Mouse (Mus musculus) forebrain, embryonic 14.5 days (tissue): Measurements from ENCODE around the gene Meis2. TPM values are rescaled to one million over a fixed set of nuclear protein-coding genes. Genes with fewer than 3 reads are reported as not detected.

Experiments
- ATAC-seq: fragments of 200-750 bp; cut with Nextera tagmentation; 2 replicates; pipeline ENCODE4 v1.8.0; 2017; ENCODE audit warnings: mild to moderate bottlenecking, moderate library complexity
- DNase-seq: peaks from one replicate; pipeline ENCODE4 v3.0.0-alpha.2; 2015; ENCODE audit warnings: low spot score
- H3K27ac ChIP-seq: fragments of 300-500 bp; sonication (generic); 2 replicates; pipeline ENCODE4 v1.5.1; 2014; ENCODE audit warnings: low read depth, mild to moderate bottlenecking, control low read depth, low read length, moderate library complexity
- H3K27me3 ChIP-seq: fragments of 300-500 bp; sonication (generic); replicated peaks from 2 replicates; pipeline ENCODE4 v1.6.1; 2014; ENCODE audit warnings: low read length, control low read depth, mixed read lengths; ENCODE audit not compliant: control insufficient read depth, insufficient read depth
- H3K36me3 ChIP-seq: fragments of 300-500 bp; sonication (generic); 2 replicates; pipeline ENCODE4 v1.6.1; 2014; ENCODE audit warnings: low read length, control low read depth; ENCODE audit not compliant: control insufficient read depth, insufficient read depth
- H3K4me1 ChIP-seq: fragments of 300-500 bp; sonication (generic); 2 replicates; pipeline ENCODE4 v1.6.1; 2014; ENCODE audit warnings: antibody characterized with exemption, low read length, control low read depth; ENCODE audit not compliant: control insufficient read depth, insufficient read depth
- H3K4me2 ChIP-seq: fragments of 300-500 bp; sonication (generic); 2 replicates; pipeline ENCODE4 v1.6.1; 2014; ENCODE audit warnings: mild to moderate bottlenecking, control low read depth, low read length
- H3K4me3 ChIP-seq: fragments of 300-500 bp; sonication (generic); 2 replicates; pipeline ENCODE4 v1.5.1; 2014; ENCODE audit warnings: low read depth, low read length, control low read depth
- H3K9ac ChIP-seq: fragments of 300-500 bp; sonication (generic); 2 replicates; pipeline ENCODE4 v1.6.1; 2014; ENCODE audit warnings: mild to moderate bottlenecking, low read length, control low read depth, moderate library complexity
- H3K9me3 ChIP-seq: fragments of 300-500 bp; sonication (generic); replicated peaks from 2 replicates; pipeline ENCODE4 v1.6.1; 2016; ENCODE audit warnings: low read length, control low read depth, mixed read lengths; ENCODE audit not compliant: control insufficient read depth
- WGBS: fragments of 180-500 bp; shearing (Covaris S2); extraction: QIAGEN DNeasy Blood & Tissue Kit; methylation state at CpG from one replicate; pipeline ENCODE4 v1.1.7; 2014; 5-methylcytosine and 5-hydroxymethylcytosine counted together
- polyA plus RNA-seq: library from polyadenylated mRNA; unstranded; fragments of >200 nt; fragmentation: Nextera tagmentation; extraction: Ambion mirVana; gene quantifications from 2 replicates; pipeline ENCODE4 v1.2.1, GENCODE M21; 2014

Meis2 gene
- polyA plus RNA-seq, 1 experiment from 2014 or later: 99.1 TPM

DNA sequence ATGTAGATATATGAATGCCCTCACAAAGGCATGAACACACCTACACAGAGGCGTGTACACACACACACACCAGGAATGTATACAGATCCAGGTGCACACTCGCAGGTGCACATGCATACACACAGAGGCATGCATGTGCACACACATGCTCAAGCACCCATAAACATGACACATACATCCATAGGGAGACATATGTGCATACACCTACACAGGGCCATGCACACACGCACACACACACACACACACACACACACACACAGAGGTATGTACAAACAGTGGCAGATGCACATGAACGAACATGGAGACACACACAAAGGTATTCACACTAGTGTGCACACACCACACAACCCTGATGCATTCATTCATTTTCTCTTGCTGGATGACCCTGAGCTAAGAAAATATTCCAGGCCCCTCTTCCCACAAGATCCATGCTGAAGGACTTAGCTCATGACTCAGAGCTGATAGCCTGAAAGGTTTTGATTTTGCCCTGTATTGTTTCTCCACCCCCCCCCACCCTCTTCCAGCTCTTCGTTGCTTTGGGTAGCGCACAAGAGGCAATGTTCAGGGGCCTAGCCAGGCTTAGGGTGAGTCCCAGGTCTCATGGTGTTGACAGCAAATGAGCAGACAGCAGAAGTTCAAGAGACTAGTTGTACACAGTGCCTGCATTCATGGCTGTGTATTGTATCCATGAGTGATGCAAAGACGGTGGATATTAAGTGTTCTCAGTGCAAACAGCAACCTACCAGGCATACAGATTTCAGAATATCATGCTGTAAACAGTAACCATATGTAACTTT, 116.8 kb downstream of the Meis2 start:
- no peaks in the 10 kb centered on the region for H3K27me3 ChIP-seq
- H3K4me3 ChIP-seq: no peak overlapping the region
- DNase-seq (no peak), ATAC-seq (no peak)
- no peaks in the 10 kb centered on the region for H3K4me1 ChIP-seq
- H3K9me3 ChIP-seq: no peaks in the 10 kb centered on the region
- no peak overlapping the region for H3K4me2 ChIP-seq
- 88% methylated on average over 7 of the region's 7 CpGs for WGBS
- no peak overlapping the region for H3K9ac ChIP-seq
- H3K27ac ChIP-seq: no peak overlapping the region
- peaks cover 27% of the 10 kb centered on the region for H3K36me3 ChIP-seq

DNA sequence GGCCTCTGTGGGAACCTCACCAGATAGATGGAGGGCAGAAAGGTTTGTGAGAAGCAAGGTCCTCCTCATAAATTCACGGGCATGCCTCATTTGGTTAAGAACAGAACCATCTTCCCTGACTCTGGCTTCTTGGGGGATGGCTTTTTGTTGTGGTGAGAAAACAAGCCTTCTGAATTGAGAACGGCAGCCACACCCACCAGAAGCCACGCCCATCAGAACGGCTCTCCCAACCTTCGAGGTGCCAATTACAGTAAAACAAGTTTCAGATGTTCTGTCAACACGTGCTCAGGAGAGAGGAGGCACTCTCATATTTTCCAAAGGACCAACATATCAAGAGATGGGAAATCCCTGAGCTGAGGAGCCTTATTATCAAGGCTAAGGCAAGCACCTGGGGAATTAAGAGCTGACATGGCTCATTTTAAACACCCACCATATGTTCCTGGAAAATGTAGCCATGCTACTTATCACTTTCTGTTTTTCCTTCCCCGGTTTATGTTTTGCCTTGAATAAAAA, 117.9 kb downstream of the Meis2 start:
- 0 out of 2 replicates have a peak, but pooled peaks have one; percentile 30 for ATAC-seq
- Histone ChIP-seq H3K4me2 (no peak overlapping the region), H3K27ac (no peak overlapping the region), H3K27me3 (no peaks in the 10 kb centered on the region), H3K9me3 (no peaks in the 10 kb centered on the region), H3K9ac (no peak overlapping the region), H3K4me3 (no peak overlapping the region), H3K4me1 (peaks cover 4% of the 10 kb centered on the region; the same call in 1 of the 2 replicates), H3K36me3 (peaks cover 27% of the 10 kb centered on the region)
- WGBS: 32% methylated on average over 7 of the region's 7 CpGs
- DNase-seq: no peak

DNA sequence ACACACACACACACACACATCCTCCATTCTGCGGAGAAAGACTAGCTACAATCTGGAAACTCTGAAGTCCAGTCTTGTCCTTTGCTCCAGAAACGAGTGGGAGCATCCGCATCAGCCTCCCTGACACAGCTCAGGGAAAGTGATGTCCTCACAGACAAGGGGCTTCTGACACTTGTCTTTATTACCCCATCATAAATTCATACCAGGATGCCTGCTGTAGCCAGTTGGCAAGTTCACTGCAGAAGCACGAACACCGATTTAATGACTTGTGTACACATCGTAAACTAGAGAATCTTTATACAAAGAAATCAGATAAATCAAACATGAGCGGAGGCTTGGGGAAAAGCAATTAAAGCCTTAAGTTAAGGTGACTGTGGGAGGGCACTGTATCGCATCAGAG, 122.6 kb downstream of the Meis2 start:
- H3K4me3 ChIP-seq: no peak overlapping the region
- H3K9ac ChIP-seq: no peak overlapping the region
- H3K9me3 ChIP-seq: no peaks in the 10 kb centered on the region
- 72% methylated on average over 8 of the region's 8 CpGs for WGBS
- DNase-seq (no peak), ATAC-seq (no peak)
- no peaks in the 10 kb centered on the region for H3K27me3 ChIP-seq
- peaks cover 10% of the 10 kb centered on the region; the same call in 1 of the 2 replicates for H3K4me1 ChIP-seq
- H3K27ac ChIP-seq: no peak overlapping the region
- H3K4me2 ChIP-seq: no peak overlapping the region
- H3K36me3 ChIP-seq: peaks cover 23% of the 10 kb centered on the region

DNA sequence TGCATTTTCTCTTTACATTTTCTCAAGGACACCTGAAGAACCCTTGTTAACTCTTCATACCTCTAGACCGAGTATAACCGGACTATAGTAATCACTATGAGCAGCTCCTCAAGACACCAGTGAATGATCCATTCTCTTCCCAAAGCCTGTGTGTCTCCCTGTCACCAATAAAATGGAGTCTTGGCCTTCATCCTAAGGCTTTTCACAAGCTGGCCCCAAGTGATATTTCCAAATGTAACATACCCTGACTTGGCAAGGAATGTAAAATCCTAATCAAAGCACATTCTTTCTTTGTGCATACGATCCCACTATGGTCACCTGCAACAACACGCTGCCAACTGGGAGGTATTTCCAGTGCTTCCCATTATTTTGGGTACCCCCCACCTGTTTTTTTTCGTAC, 125.8 kb downstream of the Meis2 start:
- WGBS: 63% methylated on average over 5 of the region's 5 CpGs
- H3K36me3 ChIP-seq: peaks cover 7% of the 10 kb centered on the region; the same call in 1 of the 2 replicates
- peak overlapping the region; percentile 39; the same call in 1 of the 2 replicates for H3K27ac ChIP-seq
- no peak overlapping the region for H3K9ac ChIP-seq
- no peak for ATAC-seq
- DNase-seq: peak; percentile 53
- H3K4me1 ChIP-seq: peaks cover 13% of the 10 kb centered on the region; the same call in 1 of the 2 replicates
- no peaks in the 10 kb centered on the region for H3K27me3 ChIP-seq
- no peak overlapping the region for H3K4me2 ChIP-seq
- no peak overlapping the region for H3K4me3 ChIP-seq
- H3K9me3 ChIP-seq: no peaks in the 10 kb centered on the region

DNA sequence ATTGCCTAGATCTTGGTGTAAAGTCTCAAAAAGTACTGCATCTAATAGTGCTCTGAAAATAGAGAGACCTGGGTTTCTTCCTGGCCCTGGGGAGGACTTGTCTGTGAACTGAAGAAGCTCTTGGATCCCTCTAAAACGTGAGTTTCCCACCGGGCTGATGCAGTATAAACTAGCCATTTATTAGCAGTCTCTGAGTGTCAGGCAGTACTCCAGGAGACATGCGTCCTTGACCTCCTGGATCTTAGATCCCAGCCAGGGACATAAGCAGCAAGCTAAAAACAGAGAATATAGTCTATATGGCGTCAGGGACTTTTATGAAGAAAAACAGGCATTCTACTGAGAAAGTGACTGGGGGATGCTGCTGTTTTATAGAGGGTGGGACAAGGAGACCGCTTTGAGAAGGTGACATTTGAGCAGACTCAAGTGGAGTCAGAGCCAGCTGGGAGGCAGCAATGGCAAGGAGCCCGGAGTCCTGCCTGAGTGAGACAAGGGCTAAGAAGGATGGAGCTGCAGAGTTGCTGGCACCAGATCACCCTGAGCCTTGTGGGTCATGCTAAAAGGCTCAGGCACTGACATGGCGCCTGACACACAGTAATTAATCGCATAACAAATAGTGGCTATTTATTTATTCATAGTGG, 126.6 kb downstream of the Meis2 start:
- H3K9ac ChIP-seq: no peak overlapping the region
- peaks cover 6% of the 10 kb centered on the region; the same call in 1 of the 2 replicates for H3K36me3 ChIP-seq
- no peaks in the 10 kb centered on the region for H3K9me3 ChIP-seq
- no peak overlapping the region for H3K4me2 ChIP-seq
- no peaks in the 10 kb centered on the region for H3K27me3 ChIP-seq
- 65% methylated on average over 8 of the region's 8 CpGs for WGBS
- H3K4me1 ChIP-seq: peaks cover 13% of the 10 kb centered on the region; the same call in 1 of the 2 replicates
- peak; percentile 53 for ATAC-seq
- peak; percentile 76 for DNase-seq
- no peak overlapping the region for H3K4me3 ChIP-seq
- H3K27ac ChIP-seq: peak overlapping the region; percentile 58; the same call in 1 of the 2 replicates

DNA sequence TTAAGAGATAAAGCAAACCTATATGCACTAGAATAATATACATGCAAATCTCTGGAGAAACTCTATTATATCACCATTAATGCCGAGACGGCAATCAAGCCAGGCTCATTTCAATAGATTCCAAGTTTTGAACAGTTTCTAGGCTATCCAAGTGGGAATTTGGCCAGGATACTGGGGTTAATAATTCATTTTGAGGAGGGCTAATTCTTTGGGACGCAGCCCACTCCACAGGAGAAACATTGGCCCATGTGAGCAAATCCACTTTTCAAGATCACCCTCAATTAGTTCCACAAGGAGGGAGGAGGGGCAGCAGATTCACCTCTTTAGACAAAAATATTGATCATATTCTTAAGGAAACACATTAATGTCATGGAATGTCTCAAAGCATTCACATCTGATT, 127.3 kb downstream of the Meis2 start:
- H3K9me3 ChIP-seq: no peaks in the 10 kb centered on the region
- 31% methylated on average over 3 of the region's 3 CpGs for WGBS
- H3K4me3 ChIP-seq: no peak overlapping the region
- peaks cover 6% of the 10 kb centered on the region; the same call in 1 of the 2 replicates for H3K36me3 ChIP-seq
- ATAC-seq: no peak
- H3K4me2 ChIP-seq: no peak overlapping the region
- H3K27me3 ChIP-seq: no peaks in the 10 kb centered on the region
- peaks cover 9% of the 10 kb centered on the region; the same call in 1 of the 2 replicates for H3K4me1 ChIP-seq
- DNase-seq: peak; percentile 75
- no peak overlapping the region for H3K9ac ChIP-seq
- no peak overlapping the region for H3K27ac ChIP-seq

DNA sequence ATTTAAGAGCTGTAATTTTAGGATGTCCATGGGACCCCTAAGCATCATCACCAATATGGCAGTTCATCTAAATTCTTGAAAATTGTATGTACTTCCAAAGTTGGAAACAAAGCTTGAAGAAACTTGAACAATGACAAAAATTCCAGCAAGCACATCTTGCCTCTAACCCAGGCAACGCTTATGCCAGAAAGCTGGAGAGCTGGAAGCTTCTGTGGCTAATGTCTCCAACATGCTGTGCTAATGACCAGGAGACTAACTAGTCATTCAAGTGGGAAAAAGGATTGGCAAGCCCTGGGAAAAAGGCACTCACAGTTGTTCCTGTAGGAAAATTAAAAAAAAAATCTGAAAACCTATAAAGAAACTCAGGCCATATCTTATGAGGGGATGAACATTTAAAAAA, 127.7 kb downstream of the Meis2 start:
- ATAC-seq (no peak), DNase-seq (peak; percentile 71)
- Histone ChIP-seq H3K27me3 (no peaks in the 10 kb centered on the region), H3K4me3 (no peak overlapping the region), H3K9me3 (no peaks in the 10 kb centered on the region), H3K27ac (no peak overlapping the region; the same call in 1 of the 2 replicates), H3K9ac (no peak overlapping the region), H3K4me1 (peaks cover 9% of the 10 kb centered on the region; the same call in 1 of the 2 replicates), H3K4me2 (no peak overlapping the region), H3K36me3 (peaks cover 6% of the 10 kb centered on the region; the same call in 1 of the 2 replicates)
- WGBS: 35% methylated on average over 1 of the region's 1 CpGs

DNA sequence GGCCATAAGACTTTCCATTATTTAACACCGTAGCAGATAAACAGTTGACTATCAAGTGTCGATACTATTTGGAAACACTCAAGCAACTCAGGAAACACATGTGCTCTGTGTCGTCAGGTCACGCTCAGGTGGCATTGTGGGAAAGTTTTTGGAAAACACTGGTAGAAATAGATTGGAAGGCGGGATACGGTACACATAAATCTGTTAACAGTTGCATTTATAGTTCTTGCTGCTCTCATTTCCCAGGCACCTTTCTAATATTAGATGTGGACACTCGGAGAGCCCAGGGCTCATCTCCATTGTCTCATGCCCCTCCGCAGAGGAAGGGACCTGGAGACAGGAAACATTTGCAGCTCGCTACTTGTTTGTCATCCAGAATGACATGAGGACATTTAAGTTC, 128.9 kb downstream of the Meis2 start:
- DNase-seq: no peak
- WGBS: 90% methylated on average over 9 of the region's 9 CpGs
- Histone ChIP-seq H3K9ac (no peak overlapping the region), H3K9me3 (no peaks in the 10 kb centered on the region), H3K27ac (no peak overlapping the region), H3K4me1 (peaks cover 9% of the 10 kb centered on the region; the same call in 1 of the 2 replicates), H3K36me3 (peaks cover 5% of the 10 kb centered on the region; the same call in 1 of the 2 replicates), H3K4me3 (no peak overlapping the region), H3K27me3 (no peaks in the 10 kb centered on the region), H3K4me2 (no peak overlapping the region)
- no peak for ATAC-seq
